Mouse (Mus musculus): ENCODE data around the gene Rassf1. TPM values are rescaled to one million over a fixed set of nuclear protein-coding genes. Genes with fewer than 3 reads are reported as not detected.

The Rassf1 gene
- polyA plus RNA-seq, 2 experiments from 2014 or later = 74.8 to 81.7 TPM

GRCm38 (mm10) chr9:107581584-107581983 lies 30.2 kb downstream of the Rassf1 start:
- no peak for ATAC-seq

- ATAC-seq = no peak
These were observed 31.2 kb downstream of the Rassf1 start for GRCm38 (mm10) chr9:107582509-107583062.

GRCm38 (mm10) chr9:107583174-107583573 lies 31.8 kb downstream of the Rassf1 start:
- ATAC-seq = no peak

GRCm38 (mm10) chr9:107586504-107586903 lies 35.1 kb downstream of the Rassf1 start:
- ATAC-seq = no peak

GRCm38 (mm10) chr9:107586974-107587832 lies 35.8 kb downstream of the Rassf1 start, which contains the start of gene Ifrd2:
Ifrd2 (plus strand) TSS chr9:107587642.
- ATAC-seq = peak; percentile 99

GRCm38 (mm10) chr9:107587833-107588639 lies 36.7 kb downstream of the Rassf1 start:
- ATAC-seq = no peak

GRCm38 (mm10) chr9:107590058-107590772 lies 38.9 kb downstream of the Rassf1 start:
- ATAC-seq = no peak

- no peak for ATAC-seq
These were observed 39.4 kb downstream of the Rassf1 start for GRCm38 (mm10) chr9:107590773-107591060.

GRCm38 (mm10) chr9:107593101-107593976 lies 42.0 kb downstream of the Rassf1 start:
- ATAC-seq = no peak

- ATAC-seq = no peak
These were observed 43.1 kb downstream of the Rassf1 start for GRCm38 (mm10) chr9:107594281-107595062.

- no peak for ATAC-seq
These were observed 45.5 kb downstream of the Rassf1 start for GRCm38 (mm10) chr9:107596619-107597569.

GRCm38 (mm10) chr9:107598385-107598784 lies 47.0 kb downstream of the Rassf1 start:
- ATAC-seq = no peak

- no peak for ATAC-seq
These were observed 48.1 kb downstream of the Rassf1 start for GRCm38 (mm10) chr9:107599433-107599832.

GRCm38 (mm10) chr9:107599842-107600241 lies 48.5 kb downstream of the Rassf1 start:
- ATAC-seq = no peak

GRCm38 (mm10) chr9:107600745-107601144 lies 49.4 kb downstream of the Rassf1 start:
- ATAC-seq = no peak

GRCm38 (mm10) chr9:107601275-107601674 lies 49.9 kb downstream of the Rassf1 start:
- no peak for ATAC-seq

GRCm38 (mm10) chr9:107602068-107602648 lies 50.8 kb downstream of the Rassf1 start:
- ATAC-seq = peak; percentile 75

- ATAC-seq = no peak
These were observed 51.9 kb downstream of the Rassf1 start for GRCm38 (mm10) chr9:107603251-107603650.

GRCm38 (mm10) chr9:107605041-107605661 lies 53.8 kb downstream of the Rassf1 start:
- ATAC-seq = no peak

Measured in activated CD4-positive, CD25-positive, alpha-beta regulatory T cell, adult 4 months (primary cell).